Mouse (Mus musculus) heart, embryonic 14.5 days (tissue): Measurements from ENCODE around the gene Lrrfip1. TPM values are rescaled to one million over a fixed set of nuclear protein-coding genes. Genes with fewer than 3 reads are reported as not detected.
A peak's percentile ranks its signal among the peaks of the same experiment; 100 is the strongest.

Experiments
- ATAC-seq: fragments of 200-750 bp; cut with Nextera tagmentation; 2 replicates; pipeline ENCODE4 v1.8.0; 2017; ENCODE audit warnings: low read depth, moderate TSS enrichment; ENCODE audit not compliant: insufficient number of reproducible peaks, insufficient read depth, low FRiP score
- H3K27ac ChIP-seq, 2 experiments: fragments of 200-500 bp in 1 of 2; fragments of 300-500 bp in 1 of 2; sonication (generic) in 1 of 2; replicated peaks in 1 of 2; 2 replicates each; pipeline ENCODE4 v1.5.1; 2012 to 2014; ENCODE audit warnings: low read depth in 2 of 2, low read length in 2 of 2, control low read depth in 1 of 2, mild to moderate bottlenecking in 1 of 2, mixed read lengths in 1 of 2; ENCODE audit not compliant: control insufficient read depth in 1 of 2, insufficient read depth in 1 of 2
- H3K27me3 ChIP-seq: fragments of 300-500 bp; sonication (generic); 2 replicates; pipeline ENCODE4 v1.6.1; 2014; ENCODE audit warnings: mild to moderate bottlenecking, low read length, control low read depth; ENCODE audit not compliant: control insufficient read depth, insufficient read depth
- H3K36me3 ChIP-seq: fragments of 300-500 bp; sonication (generic); 2 replicates; pipeline ENCODE4 v1.6.1; 2014; ENCODE audit warnings: mild to moderate bottlenecking, control low read depth, low read length, mixed read lengths; ENCODE audit not compliant: control insufficient read depth, insufficient read depth
- H3K4me1 ChIP-seq, 2 experiments: fragments of 200-500 bp in 1 of 2; fragments of 300-500 bp in 1 of 2; sonication (generic) in 1 of 2; 2 replicates each; pipeline ENCODE4 v1.6.1; 2012 to 2014; ENCODE audit warnings: low read length in 2 of 2, control low read depth in 1 of 2, mixed read lengths in 1 of 2; ENCODE audit not compliant: control insufficient read depth in 2 of 2, insufficient read depth in 2 of 2
- H3K4me2 ChIP-seq: fragments of 300-500 bp; sonication (generic); 2 replicates; pipeline ENCODE4 v1.6.1; 2014; ENCODE audit warnings: mild to moderate bottlenecking, low read length
- H3K4me3 ChIP-seq, 2 experiments: fragments of 200-500 bp in 1 of 2; fragments of 300-500 bp in 1 of 2; sonication (generic) in 1 of 2; 2 replicates each; pipeline ENCODE4 v1.5.1; 2012 to 2014; ENCODE audit warnings: low read length in 2 of 2, mild to moderate bottlenecking in 2 of 2, control low read depth in 1 of 2, low read depth in 1 of 2, moderate library complexity in 1 of 2; ENCODE audit not compliant: control insufficient read depth in 1 of 2, insufficient read depth in 1 of 2
- H3K9ac ChIP-seq: fragments of 300-500 bp; sonication (generic); 2 replicates; pipeline ENCODE4 v1.6.1; 2014; ENCODE audit warnings: mild to moderate bottlenecking, low read length
- H3K9me3 ChIP-seq: fragments of 300-500 bp; sonication (generic); 2 replicates; pipeline ENCODE4 v1.6.1; 2016; ENCODE audit warnings: low read length, control low read depth; ENCODE audit not compliant: control insufficient read depth
- WGBS: fragments of 180-500 bp; shearing (Covaris S2); extraction: QIAGEN DNeasy Blood & Tissue Kit; methylation state at CpG from one replicate; pipeline ENCODE4 v1.1.7; 2014; 5-methylcytosine and 5-hydroxymethylcytosine counted together
- polyA plus RNA-seq: library from polyadenylated mRNA; unstranded; fragments of >200 nt; fragmentation: Nextera tagmentation; extraction: Ambion mirVana; gene quantifications from 2 replicates; pipeline ENCODE4 v1.2.1, GENCODE M21; 2014

Gene Lrrfip1
- polyA plus RNA-seq, 1 experiment from 2014 or later: 151 TPM

- Histone ChIP-seq H3K4me3 (no peak overlapping the region), H3K4me2 (peak overlapping the region; percentile 56), H3K4me1 (peaks cover 27 to 53% of the 10 kb centered on the region in 2 experiments), H3K9ac (peak overlapping the region; percentile 72), H3K27ac (peak overlapping the region; percentile 98 to 99), H3K27me3 (no peaks in the 10 kb centered on the region), H3K36me3 (peaks cover 26% of the 10 kb centered on the region), H3K9me3 (no peaks in the 10 kb centered on the region)
- no peak; the same call in 1 of the 2 replicates for ATAC-seq
- WGBS: 42% methylated on average over 5 of the region's 5 CpGs
Measured at GRCm38 (mm10) chr1:91023230-91023629, 24.7 kb downstream of the Lrrfip1 start.

GRCm38 (mm10) chr1:91023960-91024359 lies 25.4 kb downstream of the Lrrfip1 start:
- Histone ChIP-seq H3K4me1 (peaks cover 23 to 49% of the 10 kb centered on the region in 2 experiments), H3K9ac (peak overlapping the region; percentile 72), H3K9me3 (no peaks in the 10 kb centered on the region), H3K27me3 (no peaks in the 10 kb centered on the region), H3K4me3 (no peak overlapping the region), H3K36me3 (peaks cover 26% of the 10 kb centered on the region), H3K4me2 (peak overlapping the region; percentile 27), H3K27ac (peak overlapping the region; percentile 98 to 99)
- 31% methylated on average over 9 of the region's 9 CpGs for WGBS
- ATAC-seq: no peak

GRCm38 (mm10) chr1:91024464-91024863 lies 25.9 kb downstream of the Lrrfip1 start:
- Histone ChIP-seq H3K27ac (peak overlapping the region; percentile 98 to 99), H3K36me3 (peaks cover 22% of the 10 kb centered on the region), H3K9ac (peak overlapping the region; percentile 38; the same call in 1 of the 2 replicates), H3K4me3 (no peak overlapping the region), H3K4me2 (peak overlapping the region; percentile 27), H3K27me3 (no peaks in the 10 kb centered on the region), H3K9me3 (no peaks in the 10 kb centered on the region), H3K4me1 (peaks cover 23 to 44% of the 10 kb centered on the region in 2 experiments)
- ATAC-seq: no peak
- WGBS: 74% methylated on average over 3 of the region's 3 CpGs

GRCm38 (mm10) chr1:91026945-91027344 lies 28.4 kb downstream of the Lrrfip1 start:
- no peak for ATAC-seq

GRCm38 (mm10) chr1:91030383-91030782 lies 31.8 kb downstream of the Lrrfip1 start:
- H3K27me3 ChIP-seq: no peaks in the 10 kb centered on the region
- H3K9me3 ChIP-seq: no peaks in the 10 kb centered on the region
- peaks cover 5% of the 10 kb centered on the region; the same call in 1 of the 2 replicates for H3K36me3 ChIP-seq
- H3K4me2 ChIP-seq: no peak overlapping the region
- peaks cover 23 to 53% of the 10 kb centered on the region in 2 experiments for H3K4me1 ChIP-seq
- ATAC-seq: no peak
- WGBS: 78% methylated on average over 1 of the region's 1 CpGs
- H3K27ac ChIP-seq: peak overlapping the region in 1 of 2 experiments; percentile 94; a peak in 1 of 4 replicates
- H3K4me3 ChIP-seq: no peak overlapping the region
- H3K9ac ChIP-seq: 0 out of 2 replicates have a peak overlapping the region, but pooled peaks have one; percentile 64

More at GRCm38 (mm10) chr1:91026945-91027344, 28.4 kb downstream of the Lrrfip1 start:
- 84% methylated on average over 2 of the region's 2 CpGs for WGBS
- Histone ChIP-seq H3K27ac (no peak overlapping the region), H3K27me3 (no peaks in the 10 kb centered on the region), H3K4me1 (peaks cover 30 to 59% of the 10 kb centered on the region in 2 experiments), H3K4me2 (no peak overlapping the region), H3K36me3 (peaks cover 9% of the 10 kb centered on the region; the same call in 1 of the 2 replicates), H3K4me3 (no peak overlapping the region), H3K9ac (no peak overlapping the region), H3K9me3 (no peaks in the 10 kb centered on the region)

- H3K4me3 ChIP-seq: no peak overlapping the region
- H3K9ac ChIP-seq: peak overlapping the region; percentile 64; the same call in 1 of the 2 replicates
- peak overlapping the region; percentile 94 for H3K27ac ChIP-seq
- WGBS: 55% methylated on average over 4 of the region's 4 CpGs
- peaks cover 23 to 57% of the 10 kb centered on the region in 2 experiments for H3K4me1 ChIP-seq
- no peaks in the 10 kb centered on the region for H3K36me3 ChIP-seq
- ATAC-seq: no peak
- no peaks in the 10 kb centered on the region for H3K27me3 ChIP-seq
- no peaks in the 10 kb centered on the region for H3K9me3 ChIP-seq
- no peak overlapping the region for H3K4me2 ChIP-seq
Measured at GRCm38 (mm10) chr1:91031547-91031946, 33.0 kb downstream of the Lrrfip1 start.

GRCm38 (mm10) chr1:91032393-91032971 lies 33.9 kb downstream of the Lrrfip1 start:
- H3K4me2 ChIP-seq: peak overlapping the region; percentile 28
- peaks cover 23 to 61% of the 10 kb centered on the region in 2 experiments for H3K4me1 ChIP-seq
- no peaks in the 10 kb centered on the region for H3K36me3 ChIP-seq
- ATAC-seq: peak; percentile 86
- no peaks in the 10 kb centered on the region for H3K27me3 ChIP-seq
- no peak overlapping the region for H3K4me3 ChIP-seq
- H3K9ac ChIP-seq: peak overlapping the region; percentile 64
- H3K27ac ChIP-seq: peak overlapping the region; percentile 94
- WGBS: 11% methylated on average over 11 of the region's 11 CpGs
- no peaks in the 10 kb centered on the region for H3K9me3 ChIP-seq
